Mouse (Mus musculus) CH12.LX (cell line): ENCODE measurements around the gene Timp2. TPM values are rescaled to one million over a fixed set of nuclear protein-coding genes. Genes with fewer than 3 reads are reported as not detected.
A peak's percentile ranks its signal among the peaks of the same experiment; 100 is the strongest.

ENCODE experiments used
- DNase-seq: peaks from one replicate; pipeline ENCODE4 v3.0.0-alpha.2; 2013; ENCODE audit errors: extremely low read depth
- H3K27ac ChIP-seq: 2 replicates; pipeline ENCODE4 v1.5.1; 2012; ENCODE audit warnings: low read depth, mild to moderate bottlenecking, control low read depth, moderate library complexity; ENCODE audit not compliant: insufficient read depth
- H3K27me3 ChIP-seq: replicated peaks from 2 replicates; pipeline ENCODE3; 2012; ENCODE audit warnings: inconsistent platforms
- H3K36me3 ChIP-seq, 2 experiments: replicated peaks in 1 of 2; 2 replicates each; pipeline versions ENCODE3 to v1.6.1; 2012; ENCODE audit warnings: inconsistent platforms in 1 of 2, low read length in 1 of 2, mild to moderate bottlenecking in 1 of 2, mixed read lengths in 1 of 2, moderate library complexity in 1 of 2; ENCODE audit not compliant: control insufficient read depth in 1 of 2, insufficient read depth in 1 of 2
- H3K4me1 ChIP-seq, 2 experiments: 2 replicates each; pipeline ENCODE4 v1.6.1; 2012; ENCODE audit warnings: inconsistent platforms in 1 of 2, moderate library complexity in 1 of 2; ENCODE audit not compliant: insufficient read depth in 2 of 2, control insufficient read depth in 1 of 2
- H3K4me2 ChIP-seq: 2 replicates; pipeline ENCODE4 v1.6.1; 2012; ENCODE audit warnings: low read depth, mild to moderate bottlenecking, control low read depth; ENCODE audit not compliant: poor library complexity, insufficient read depth, severe bottlenecking
- H3K4me3 ChIP-seq, 3 experiments: fragments of 150-350 bp in 1 of 3; sonication (generic) in 1 of 3; replicated peaks in 1 of 3; 2 replicates each; pipeline versions ENCODE3 to v1.5.1; 2011 to 2012; ENCODE audit warnings: low read depth in 2 of 3, low read length in 2 of 3, mild to moderate bottlenecking in 2 of 3, moderate library complexity in 2 of 3, control low read depth in 1 of 3, improper control_type of control experiment in 1 of 3, inconsistent platforms in 1 of 3, mixed read lengths in 1 of 3; ENCODE audit not compliant: poor library complexity in 1 of 3
- H3K79me2 ChIP-seq: replicated peaks from 2 replicates; pipeline ENCODE4 v1.6.1; 2012; ENCODE audit warnings: mild to moderate bottlenecking, moderate library complexity; ENCODE audit not compliant: control insufficient read depth, poor library complexity, insufficient read depth, severe bottlenecking; ENCODE audit errors: extremely low read depth
- H3K9ac ChIP-seq: 2 replicates; pipeline ENCODE4 v1.6.1; 2012; ENCODE audit warnings: low read depth, mild to moderate bottlenecking, control low read depth, moderate library complexity; ENCODE audit not compliant: insufficient read depth
- H3K9me3 ChIP-seq: replicated peaks from 2 replicates; pipeline ENCODE3; 2012; ENCODE audit warnings: low read length, inconsistent platforms, mixed read lengths
- BHLHE40 ChIP-seq: IDR thresholded peaks from 2 replicates; pipeline ENCODE4 v1.6.1; 2011; ENCODE audit warnings: mild to moderate bottlenecking, low read depth, low read length, improper control_type of control experiment
- CHD2 ChIP-seq: IDR thresholded peaks from 2 replicates; pipeline ENCODE4 v1.6.1; 2011; ENCODE audit warnings: low read length, improper control_type of control experiment
- CTCF ChIP-seq, 2 experiments: IDR thresholded peaks in 1 of 2; conservative IDR thresholded peaks in 1 of 2; 2 replicates each; pipeline ENCODE4 v1.5.1; 2011 to 2012; ENCODE audit warnings: low read depth in 2 of 2, low read length in 2 of 2, improper control_type of control experiment in 1 of 2, inconsistent platforms in 1 of 2, mild to moderate bottlenecking in 1 of 2, moderate library complexity in 1 of 2
- ELF1 ChIP-seq: IDR thresholded peaks from 2 replicates; pipeline ENCODE4 v1.6.1; 2014; ENCODE audit warnings: low read depth, mild to moderate bottlenecking, inconsistent platforms, low read length, improper control_type of control experiment
- EP300 ChIP-seq: IDR thresholded peaks from 2 replicates; pipeline ENCODE4 v1.6.1; 2011; ENCODE audit warnings: low read length, improper control_type of control experiment
- GABPA ChIP-seq: IDR thresholded peaks from 2 replicates; pipeline ENCODE4 v1.6.1; 2012; ENCODE audit warnings: low read depth, low read length, improper control_type of control experiment, inconsistent platforms; ENCODE audit not compliant: insufficient replicate concordance
- HCFC1 ChIP-seq: IDR thresholded peaks from 2 replicates; pipeline ENCODE4 v1.6.1; 2012; ENCODE audit warnings: low read depth, mild to moderate bottlenecking, inconsistent platforms, low read length, improper control_type of control experiment
- IRF4 ChIP-seq: IDR thresholded peaks from 2 replicates; pipeline ENCODE4 v1.6.1; 2014; ENCODE audit warnings: low read depth, mild to moderate bottlenecking, inconsistent platforms, low read length, improper control_type of control experiment
- JUN ChIP-seq: IDR thresholded peaks from 2 replicates; pipeline ENCODE4 v1.6.1; 2011; ENCODE audit warnings: low read depth, mild to moderate bottlenecking, low read length, improper control_type of control experiment, moderate library complexity; ENCODE audit not compliant: insufficient read depth
- JUND ChIP-seq: conservative IDR thresholded peaks from 2 replicates; pipeline ENCODE4 v1.6.1; 2011; ENCODE audit warnings: low read depth, low read length, improper control_type of control experiment
- MAFK ChIP-seq: IDR thresholded peaks from 2 replicates; pipeline ENCODE4 v1.6.1; 2011; ENCODE audit warnings: low read length, improper control_type of control experiment; ENCODE audit not compliant: insufficient replicate concordance
- MAZ ChIP-seq: IDR thresholded peaks from 2 replicates; pipeline ENCODE4 v1.6.1; 2012; ENCODE audit warnings: low read depth, mild to moderate bottlenecking, inconsistent platforms, low read length, improper control_type of control experiment, moderate library complexity
- MEF2A ChIP-seq: IDR thresholded peaks from 2 replicates; pipeline ENCODE4 v1.6.1; 2014; ENCODE audit warnings: low read depth, mild to moderate bottlenecking, inconsistent platforms, low read length, improper control_type of control experiment, borderline replicate concordance
- MXI1 ChIP-seq: IDR thresholded peaks from 2 replicates; pipeline ENCODE4 v1.6.1; 2011; ENCODE audit warnings: mild to moderate bottlenecking, low read depth, low read length, improper control_type of control experiment
- MYC ChIP-seq: IDR thresholded peaks from 2 replicates; pipeline ENCODE4 v1.6.1; 2011; ENCODE audit warnings: low read depth, mild to moderate bottlenecking, improper control_type of control experiment, low read length
- NRF1 ChIP-seq: IDR thresholded peaks from 2 replicates; pipeline ENCODE4 v1.6.1; 2014; ENCODE audit warnings: low read depth, mild to moderate bottlenecking, inconsistent platforms, low read length, improper control_type of control experiment, moderate library complexity
- PAX5 ChIP-seq: IDR thresholded peaks from 2 replicates; pipeline ENCODE4 v1.6.1; 2012; ENCODE audit warnings: low read length, inconsistent platforms, mixed read lengths
- POLR2AphosphoS2 ChIP-seq: IDR thresholded peaks from 2 replicates; pipeline ENCODE4 v1.6.1; 2011; ENCODE audit warnings: low read depth, low read length, improper control_type of control experiment
- RAD21 ChIP-seq: IDR thresholded peaks from 2 replicates; pipeline ENCODE4 v1.6.1; 2011; ENCODE audit warnings: low read depth, mild to moderate bottlenecking, low read length, improper control_type of control experiment, moderate library complexity
- SMC3 ChIP-seq: IDR thresholded peaks from 2 replicates; pipeline ENCODE4 v1.6.1; 2011; ENCODE audit warnings: low read depth, low read length, improper control_type of control experiment
- TBP ChIP-seq: conservative IDR thresholded peaks from 2 replicates; pipeline ENCODE4 v1.6.1; 2011; ENCODE audit warnings: low read depth, low read length, improper control_type of control experiment
- TCF12 ChIP-seq: IDR thresholded peaks from 2 replicates; pipeline ENCODE4 v1.6.1; 2014; ENCODE audit warnings: low read depth, mild to moderate bottlenecking, inconsistent platforms, low read length, improper control_type of control experiment
- UBTF ChIP-seq: IDR thresholded peaks from 2 replicates; pipeline ENCODE4 v1.6.1; 2012; ENCODE audit warnings: low read depth, mild to moderate bottlenecking, inconsistent platforms, low read length, improper control_type of control experiment, moderate library complexity
- USF2 ChIP-seq: conservative IDR thresholded peaks from 2 replicates; pipeline ENCODE4 v1.6.1; 2011; ENCODE audit warnings: low read depth, low read length, improper control_type of control experiment
- ZMIZ1 ChIP-seq: IDR thresholded peaks from 2 replicates; pipeline ENCODE4 v1.6.1; 2012; ENCODE audit warnings: low read depth, mild to moderate bottlenecking, inconsistent platforms, low read length, improper control_type of control experiment
- dilution Hi-C: fragments of 300-500 bp; cut with MboI; formaldehyde crosslinking; loops from 2 replicates; pipeline ENCODE4 v1.14.3; 2020; ENCODE audit warnings: low sequenced_read_pairs; ENCODE audit not compliant: extremely low pct_unique_long_range_greater_than_20kb, extremely low pct_ligation_motif_present
- in situ Hi-C: fragments of 300-500 bp; cut with MboI; formaldehyde crosslinking; loops from 3 replicates; pipeline ENCODE4 v1.14.3; 2019; ENCODE audit warnings: low sequenced_read_pairs, low pct_ligation_motif_present, low pct_unique_long_range_greater_than_20kb, mixed read lengths
- polyA plus RNA-seq: library from polyadenylated mRNA; unstranded; fragments of >175 nt; gene quantifications from 2 replicates; pipeline ENCODE4 v1.2.1, GENCODE M21; 2012; ENCODE audit warnings: low read depth; ENCODE audit not compliant: insufficient read length
- total RNA-seq, 2 experiments: library from RNA; depleted of rRNA; stranded (reverse); fragments of 300-350 nt in 1 of 2; fragments of >200 nt in 1 of 2; gene quantifications; 2 replicates each; pipeline ENCODE4 v1.2.3; 2012 to 2014

Timp2 gene
- total and polyA plus RNA-seq, 3 experiments: 0.34 TPM; not detected in 2

DNA sequence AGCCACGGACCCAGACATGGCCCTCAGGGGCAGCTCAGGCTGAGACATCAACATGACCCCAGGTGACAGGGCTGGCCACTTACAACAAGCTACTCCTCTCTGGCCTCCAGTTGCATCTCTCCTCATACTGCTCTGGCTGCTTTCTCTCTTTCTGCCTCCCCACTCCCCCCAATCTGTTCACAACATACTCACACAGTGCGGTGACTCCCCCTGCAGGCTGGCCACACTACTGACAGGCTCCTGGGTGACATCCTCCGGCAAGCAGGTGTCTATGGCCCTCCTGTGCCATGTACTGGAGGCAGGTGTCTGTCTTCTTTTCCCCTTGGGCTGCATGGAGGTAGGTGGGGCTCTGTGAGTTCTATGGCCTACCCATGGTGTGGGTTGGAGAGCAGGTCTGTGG is 57.6 kb downstream of the Timp2 start:
- dilution Hi-C loops: no loop called here
- Histone ChIP-seq H3K4me1 (no peaks in the 10 kb centered on the region), H3K27ac (no peak overlapping the region), H3K4me2 (no peak overlapping the region), H3K9ac (no peak overlapping the region), H3K27me3 (peaks cover 86% of the 10 kb centered on the region), H3K4me3 (no peak overlapping the region), H3K36me3 (no peaks in the 10 kb centered on the region), H3K9me3 (peaks cover 12% of the 10 kb centered on the region), H3K79me2 (no peaks in the 10 kb centered on the region)
- in situ Hi-C loops: no loop called here
- DNase-seq: no peak
- TF ChIP-seq JUN: no peak
- TF ChIP-seq BHLHE40: no peak
- TF ChIP-seq SMC3: no peak; the same call in 1 of the 2 replicates
- no peak for TF ChIP-seq PAX5
- no peak for TF ChIP-seq HCFC1
- peak in 1 of 2 experiments; percentile 50; a peak in 2 of 4 replicates for TF ChIP-seq CTCF (conservative IDR thresholded peaks at IDR 0.05 in 1 of 2, IDR thresholded peaks at IDR 0.05 in 1 of 2; ENCODE audit: low read depth in 2 of 2, low read length in 2 of 2)
- TF ChIP-seq ELF1: no peak
- no peak for TF ChIP-seq MYC
- no peak for TF ChIP-seq CHD2
- no peak for TF ChIP-seq POLR2AphosphoS2
- peak; percentile 33 for TF ChIP-seq RAD21
- no peak for TF ChIP-seq MEF2A
- TF ChIP-seq MAZ: no peak
- TF ChIP-seq TCF12: no peak

DNA sequence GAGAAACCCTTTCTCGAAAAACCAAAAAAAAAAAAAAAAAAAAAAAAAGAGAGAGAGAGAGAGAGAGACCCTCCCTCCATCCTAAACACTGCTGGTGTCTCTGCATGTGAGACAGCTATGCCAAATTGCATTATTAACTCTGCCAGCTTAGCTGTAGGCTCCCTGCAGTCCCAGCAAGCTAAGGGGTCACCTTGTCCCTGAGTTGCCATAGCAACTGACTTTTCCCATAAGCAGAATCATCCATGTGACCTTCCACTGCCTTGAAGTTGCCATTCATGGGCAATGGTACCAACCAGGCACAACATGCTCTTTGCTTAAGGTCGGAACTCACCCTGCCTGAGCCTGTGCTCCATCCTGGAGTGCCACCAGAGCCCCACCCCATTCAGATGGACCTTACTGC is 60.5 kb downstream of the Timp2 start:
- Histone ChIP-seq H3K4me3 (no peak overlapping the region), H3K27me3 (peaks cover 67% of the 10 kb centered on the region), H3K9me3 (peaks cover 12% of the 10 kb centered on the region), H3K79me2 (no peaks in the 10 kb centered on the region), H3K27ac (no peak overlapping the region), H3K4me2 (no peak overlapping the region), H3K36me3 (no peaks in the 10 kb centered on the region), H3K9ac (no peak overlapping the region), H3K4me1 (peaks cover 0 to 8% of the 10 kb centered on the region in 2 experiments; a peak in 2 of 4 replicates)
- DNase-seq: no peak
- dilution Hi-C loops: no loop called here
- in situ Hi-C loops: no loop called here
- TF ChIP-seq CTCF (conservative IDR thresholded peaks at IDR 0.05 in 1 of 2, IDR thresholded peaks at IDR 0.05 in 1 of 2; ENCODE audit: low read depth in 2 of 2, low read length in 2 of 2) (no peak), TBP (no peak), JUN (no peak), GABPA (no peak), TCF12 (no peak), EP300 (no peak), POLR2AphosphoS2 (no peak), IRF4 (no peak), NRF1 (no peak), ZMIZ1 (no peak), UBTF (no peak), USF2 (no peak), MAFK (no peak), MAZ (no peak), RAD21 (no peak), JUND (no peak), MXI1 (no peak)
